Mouse (Mus musculus): ENCODE measurements around the gene Try10.
"Not testable (repeated sequence)": the region's sequence is repeated elsewhere in the genome, so short reads cannot be mapped to it uniquely, and the experiment has no call there.

Try10 gene

GRCm38 (mm10) chr6:41353932-41354331 is at the start of gene Try10:
Try10 (plus strand) TSS chr6:41354105.
- DNase-seq (ENCODE audit: low spot score): no peak

- not testable (repeated sequence) for DNase-seq (ENCODE audit: low spot score)
These were observed 37.2 kb upstream of the Try10 start, which contains the start of gene Try5 for GRCm38 (mm10) chr6:41316741-41317140. Try5 (minus strand) TSS chr6:41316841.

GRCm38 (mm10) chr6:41373772-41374171 is 19.9 kb downstream of the Try10 start:
- not testable (repeated sequence) for DNase-seq (ENCODE audit: low spot score)

GRCm38 (mm10) chr6:41377578-41377977 is 23.7 kb downstream of the Try10 start, which contains the start of gene Prss3:
Prss3 (minus strand) TSS chr6:41377678.
- not testable (repeated sequence) for DNase-seq (ENCODE audit: low spot score)

GRCm38 (mm10) chr6:41386781-41387180 is 32.9 kb downstream of the Try10 start:
- DNase-seq (ENCODE audit: low spot score): no peak

- not testable (repeated sequence) for DNase-seq (ENCODE audit: low spot score)
These were observed 37.7 kb downstream of the Try10 start for GRCm38 (mm10) chr6:41391640-41392039.

- DNase-seq (ENCODE audit: low spot score): not testable (repeated sequence)
These were observed 38.2 kb downstream of the Try10 start, which contains the start of gene Gm5771 for GRCm38 (mm10) chr6:41392056-41392455. Gm5771 (plus strand) TSS chr6:41392356.

All from urinary bladder, postnatal 10 days (tissue).